Mouse (Mus musculus) hindbrain, embryonic 13.5 days (tissue): ENCODE measurements around the gene Asb5. TPM values are rescaled to one million over a fixed set of nuclear protein-coding genes. Genes with fewer than 3 reads are reported as not detected.
"Not testable (repeated sequence)": the region's sequence is repeated elsewhere in the genome, so short reads cannot be mapped to it uniquely, and the experiment has no call there.

Experiments used
- ATAC-seq: fragments of 200-750 bp; cut with Nextera tagmentation; 2 replicates; pipeline ENCODE4 v1.8.0; 2017; ENCODE audit warnings: moderate TSS enrichment; ENCODE audit not compliant: low FRiP score
- H3K27ac ChIP-seq: fragments of 300-500 bp; sonication (generic); 2 replicates; pipeline ENCODE4 v1.5.1; 2015; ENCODE audit warnings: inconsistent platforms, mild to moderate bottlenecking, moderate library complexity
- H3K27me3 ChIP-seq: fragments of 300-500 bp; sonication (generic); 2 replicates; pipeline ENCODE4 v1.6.1; 2015; ENCODE audit warnings: mild to moderate bottlenecking, inconsistent platforms
- H3K36me3 ChIP-seq: fragments of 300-500 bp; sonication (generic); 2 replicates; pipeline ENCODE4 v1.6.1; 2015; ENCODE audit warnings: mild to moderate bottlenecking, inconsistent platforms
- H3K4me1 ChIP-seq: fragments of 300-500 bp; sonication (generic); replicated peaks from 2 replicates; pipeline ENCODE4 v1.6.1; 2015; ENCODE audit warnings: inconsistent platforms
- H3K4me2 ChIP-seq: fragments of 300-500 bp; sonication (generic); 2 replicates; pipeline ENCODE4 v1.6.1; 2015; ENCODE audit warnings: inconsistent platforms, mild to moderate bottlenecking, moderate library complexity
- H3K4me3 ChIP-seq: fragments of 300-500 bp; sonication (generic); 2 replicates; pipeline ENCODE4 v1.5.1; 2015; ENCODE audit warnings: mild to moderate bottlenecking, inconsistent platforms
- H3K9ac ChIP-seq: fragments of 300-500 bp; sonication (generic); 2 replicates; pipeline ENCODE4 v1.6.1; 2015; ENCODE audit warnings: mild to moderate bottlenecking, inconsistent platforms
- H3K9me3 ChIP-seq: fragments of 300-500 bp; sonication (generic); 2 replicates; pipeline ENCODE4 v1.6.1; 2016; ENCODE audit warnings: inconsistent platforms
- WGBS: fragments of 180-500 bp; shearing (Covaris S2); methylation state at CpG from one replicate; pipeline ENCODE4 v1.1.7; 2015; 5-methylcytosine and 5-hydroxymethylcytosine counted together
- polyA plus RNA-seq: library from polyadenylated mRNA; unstranded; fragments of >200 nt; fragmentation: Nextera tagmentation; extraction: Ambion mirVana; gene quantifications from 2 replicates; pipeline ENCODE4 v1.2.1, GENCODE M21; 2015

The Asb5 gene
- polyA plus RNA-seq, 1 experiment from 2014 or later, result 7.9 TPM

GRCm38 (mm10) chr8:54508814-54509213 lies 20.6 kb upstream of the Asb5 start:
- Histone ChIP-seq H3K27ac (peak overlapping the region; percentile 30; the same call in 1 of the 2 replicates), H3K9me3 (no peaks in the 10 kb centered on the region), H3K4me2 (peak overlapping the region; percentile 60), H3K36me3 (no peaks in the 10 kb centered on the region), H3K4me3 (peak overlapping the region; percentile 39), H3K4me1 (peaks cover 12% of the 10 kb centered on the region; the same call in 1 of the 2 replicates), H3K9ac (no peak overlapping the region), H3K27me3 (no peaks in the 10 kb centered on the region)
- WGBS, result 5% methylated on average over 9 of the region's 11 CpGs
- peak; percentile 68 for ATAC-seq

DNA sequence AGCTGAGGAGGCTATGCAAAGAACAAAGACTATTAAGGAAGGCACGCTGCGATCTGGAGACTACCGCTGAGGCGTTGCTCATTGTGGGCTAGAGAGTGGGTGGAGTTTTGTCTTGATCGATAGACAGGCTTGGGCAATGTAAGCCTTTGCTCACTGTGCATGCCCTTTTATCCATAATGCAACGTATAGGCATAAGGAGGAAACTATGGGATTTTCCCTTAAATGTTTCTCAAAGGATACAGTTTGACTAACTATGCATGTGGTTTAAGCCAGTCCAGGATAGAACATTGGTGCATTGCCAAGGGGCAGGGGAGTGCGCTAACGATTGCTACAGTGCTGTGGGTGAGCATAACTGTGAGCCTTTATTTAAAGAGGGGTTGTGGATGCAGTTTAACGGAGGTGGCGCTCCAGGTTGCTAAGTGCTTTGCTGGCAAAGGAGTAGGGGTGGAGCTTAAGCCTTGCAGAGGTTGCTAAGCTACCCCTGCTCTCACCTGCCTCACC lies 20.1 kb upstream of the Asb5 start:
- Histone ChIP-seq H3K4me3 (peak overlapping the region; percentile 39), H3K9ac (peak overlapping the region; percentile 68), H3K9me3 (no peaks in the 10 kb centered on the region), H3K36me3 (no peaks in the 10 kb centered on the region), H3K27ac (peak overlapping the region; percentile 84), H3K27me3 (no peaks in the 10 kb centered on the region), H3K4me2 (peak overlapping the region; percentile 60), H3K4me1 (peaks cover 12% of the 10 kb centered on the region; the same call in 1 of the 2 replicates)
- ATAC-seq, result peak; percentile 89
- 2% methylated on average over 10 of the region's 10 CpGs for WGBS

DNA sequence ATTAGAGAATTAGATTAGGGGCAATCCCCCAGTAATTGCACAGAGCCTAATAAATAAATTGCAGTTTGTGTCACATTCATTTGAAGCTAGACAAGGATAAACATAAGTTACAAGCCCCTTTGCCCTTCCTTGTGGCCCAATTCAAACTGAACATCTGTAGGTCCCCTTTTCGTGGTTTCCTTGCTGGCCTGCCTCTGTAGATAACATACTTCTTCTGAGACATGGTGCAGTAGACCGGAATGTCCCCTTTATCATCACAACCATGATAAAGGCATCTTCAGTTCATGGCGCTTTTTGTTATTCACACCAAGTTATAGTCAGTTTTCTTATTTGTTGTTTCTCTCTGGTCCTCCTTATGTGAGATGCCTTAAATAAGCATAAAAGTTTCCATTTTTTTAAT lies 17.6 kb upstream of the Asb5 start:
- no peak overlapping the region for H3K4me3 ChIP-seq
- H3K4me2 ChIP-seq, result no peak overlapping the region
- peaks cover 12% of the 10 kb centered on the region; the same call in 1 of the 2 replicates for H3K4me1 ChIP-seq
- H3K36me3 ChIP-seq, result peaks cover 5% of the 10 kb centered on the region; the same call in 1 of the 2 replicates
- no peaks in the 10 kb centered on the region for H3K9me3 ChIP-seq
- H3K9ac ChIP-seq, result no peak overlapping the region
- 93% methylated on average over 3 of the region's 3 CpGs for WGBS
- H3K27me3 ChIP-seq, result no peaks in the 10 kb centered on the region
- no peak for ATAC-seq
- no peak overlapping the region for H3K27ac ChIP-seq

- H3K27ac ChIP-seq, H3K36me3 ChIP-seq, ATAC-seq, H3K9ac ChIP-seq, H3K4me2 ChIP-seq, H3K9me3 ChIP-seq, H3K4me3 ChIP-seq, H3K27me3 ChIP-seq: not testable (repeated sequence)
- peaks cover 12% of the 10 kb centered on the region; the same call in 1 of the 2 replicates for H3K4me1 ChIP-seq
- 91% methylated on average over 5 of the region's 5 CpGs for WGBS
Observed at GRCm38 (mm10) chr8:54512200-54512599, 17.2 kb upstream of the Asb5 start.

- Histone ChIP-seq H3K27me3 (no peaks in the 10 kb centered on the region), H3K9me3 (no peaks in the 10 kb centered on the region), H3K4me1 (no peaks in the 10 kb centered on the region), H3K9ac (no peak overlapping the region), H3K4me3 (no peak overlapping the region), H3K27ac (no peak overlapping the region), H3K36me3 (peaks cover 28% of the 10 kb centered on the region), H3K4me2 (no peak overlapping the region)
- ATAC-seq, result no peak
- WGBS, result 79% methylated on average over 10 of the region's 10 CpGs
Observed at GRCm38 (mm10) chr8:54518756-54519460, 10.5 kb upstream of the Asb5 start.

GRCm38 (mm10) chr8:54520516-54520915 lies 8.9 kb upstream of the Asb5 start:
- Histone ChIP-seq H3K4me1 (no peaks in the 10 kb centered on the region), H3K4me3 (no peak overlapping the region), H3K27ac (no peak overlapping the region), H3K4me2 (no peak overlapping the region), H3K9ac (no peak overlapping the region), H3K9me3 (no peaks in the 10 kb centered on the region), H3K36me3 (peaks cover 30% of the 10 kb centered on the region), H3K27me3 (no peaks in the 10 kb centered on the region)
- 69% methylated on average over 4 of the region's 4 CpGs for WGBS
- ATAC-seq, result no peak

GRCm38 (mm10) chr8:54525606-54526005 lies 3.8 kb upstream of the Asb5 start:
- no peak overlapping the region for H3K9ac ChIP-seq
- no peak overlapping the region for H3K4me3 ChIP-seq
- no peak for ATAC-seq
- H3K36me3 ChIP-seq, result peaks cover 26% of the 10 kb centered on the region
- WGBS, result 93% methylated on average over 2 of the region's 2 CpGs
- H3K4me1 ChIP-seq, result peaks cover 20% of the 10 kb centered on the region
- no peaks in the 10 kb centered on the region for H3K9me3 ChIP-seq
- H3K4me2 ChIP-seq, result no peak overlapping the region
- H3K27me3 ChIP-seq, result no peaks in the 10 kb centered on the region
- H3K27ac ChIP-seq, result no peak overlapping the region

- Histone ChIP-seq H3K4me1 (peaks cover 20% of the 10 kb centered on the region), H3K27ac (no peak overlapping the region), H3K9ac (no peak overlapping the region), H3K4me2 (no peak overlapping the region), H3K4me3 (no peak overlapping the region), H3K9me3 (no peaks in the 10 kb centered on the region), H3K36me3 (peaks cover 17% of the 10 kb centered on the region), H3K27me3 (no peaks in the 10 kb centered on the region)
- ATAC-seq, result no peak
- 95% methylated on average over 6 of the region's 6 CpGs for WGBS
Observed at GRCm38 (mm10) chr8:54526700-54527099, 2.7 kb upstream of the Asb5 start.

- peak overlapping the region; percentile 68 for H3K4me2 ChIP-seq
- H3K4me3 ChIP-seq, result peak overlapping the region; percentile 89
- peak overlapping the region; percentile 95 for H3K9ac ChIP-seq
- no peak for ATAC-seq
- H3K9me3 ChIP-seq, result no peaks in the 10 kb centered on the region
- H3K27me3 ChIP-seq, result no peaks in the 10 kb centered on the region
- H3K4me1 ChIP-seq, result peaks cover 20% of the 10 kb centered on the region
- peaks cover 8% of the 10 kb centered on the region for H3K36me3 ChIP-seq
- WGBS, result 66% methylated on average over 7 of the region's 7 CpGs
- no peak overlapping the region for H3K27ac ChIP-seq
Observed at GRCm38 (mm10) chr8:54528571-54528970, 809 bp upstream of the Asb5 start.

DNA sequence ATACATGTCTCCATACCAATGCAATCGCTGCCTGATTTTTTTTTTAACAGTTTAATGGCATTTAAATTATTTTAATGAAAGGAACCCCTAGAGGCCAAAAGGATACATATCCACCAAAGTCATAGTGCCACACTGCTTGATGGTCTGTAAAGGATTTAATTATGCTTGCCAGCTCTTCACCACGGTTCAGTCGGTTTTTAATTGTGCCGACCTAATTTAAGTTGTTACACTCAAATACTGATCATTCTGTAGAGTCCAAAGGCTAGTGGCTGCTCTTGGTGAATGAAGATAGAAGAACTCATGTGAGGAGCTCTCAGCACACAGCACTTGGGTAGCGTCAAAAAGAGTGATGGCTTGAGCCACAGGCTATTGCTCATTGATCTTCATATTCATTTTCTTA lies 5.8 kb downstream of the Asb5 start:
- Histone ChIP-seq H3K27me3 (no peaks in the 10 kb centered on the region), H3K4me3 (no peak overlapping the region), H3K9ac (no peak overlapping the region), H3K9me3 (no peaks in the 10 kb centered on the region), H3K4me2 (no peak overlapping the region), H3K27ac (no peak overlapping the region), H3K4me1 (peaks cover 4% of the 10 kb centered on the region; the same call in 1 of the 2 replicates), H3K36me3 (no peaks in the 10 kb centered on the region)
- no peak for ATAC-seq
- 80% methylated on average over 5 of the region's 5 CpGs for WGBS

GRCm38 (mm10) chr8:54537285-54537684 lies 7.9 kb downstream of the Asb5 start:
- no peak overlapping the region for H3K27ac ChIP-seq
- H3K9me3 ChIP-seq, result no peaks in the 10 kb centered on the region
- H3K4me1 ChIP-seq, result no peaks in the 10 kb centered on the region
- H3K4me2 ChIP-seq, result no peak overlapping the region
- 96% methylated on average over 3 of the region's 3 CpGs for WGBS
- H3K4me3 ChIP-seq, result no peak overlapping the region
- H3K27me3 ChIP-seq, result no peaks in the 10 kb centered on the region
- H3K36me3 ChIP-seq, result no peaks in the 10 kb centered on the region
- no peak for ATAC-seq
- no peak overlapping the region for H3K9ac ChIP-seq

- Histone ChIP-seq H3K27ac (no peak overlapping the region), H3K27me3 (no peaks in the 10 kb centered on the region), H3K4me3 (no peak overlapping the region), H3K9ac (no peak overlapping the region), H3K36me3 (no peaks in the 10 kb centered on the region), H3K4me1 (no peaks in the 10 kb centered on the region), H3K4me2 (no peak overlapping the region), H3K9me3 (no peaks in the 10 kb centered on the region)
- WGBS, result 82% methylated on average over 1 of the region's 1 CpGs
- no peak for ATAC-seq
Observed at GRCm38 (mm10) chr8:54541331-54541730, 12.0 kb downstream of the Asb5 start.

DNA sequence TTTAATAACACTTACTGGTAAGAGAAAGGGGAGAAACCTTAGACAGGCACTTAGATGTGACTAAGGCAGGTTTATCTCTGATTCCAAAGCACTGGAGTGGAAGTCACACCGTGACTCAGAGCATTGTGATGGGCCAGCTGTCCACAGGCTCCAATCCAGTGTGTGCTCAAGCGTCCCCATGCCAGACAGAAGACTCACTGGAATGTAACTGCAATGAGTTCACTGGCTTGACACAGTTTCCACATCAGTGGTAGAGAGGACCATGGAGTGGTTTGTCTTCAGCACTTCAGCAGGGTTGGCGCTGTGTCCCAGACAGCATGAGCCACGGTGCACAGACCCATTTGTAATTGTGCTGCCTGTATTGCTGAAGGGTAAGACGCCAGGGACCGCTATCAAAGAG lies 19.0 kb downstream of the Asb5 start:
- Histone ChIP-seq H3K27me3 (no peaks in the 10 kb centered on the region), H3K4me1 (no peaks in the 10 kb centered on the region), H3K4me3 (no peak overlapping the region), H3K27ac (no peak overlapping the region), H3K36me3 (no peaks in the 10 kb centered on the region), H3K4me2 (no peak overlapping the region), H3K9me3 (no peaks in the 10 kb centered on the region), H3K9ac (no peak overlapping the region)
- no peak for ATAC-seq
- WGBS, result 68% methylated on average over 6 of the region's 6 CpGs
